Mouse (Mus musculus): ENCODE measurements at regions not wholly inside any gene's neighbourhood (a gene's known extent, or its start where the extent isn't known, plus 50 kb on each side); places are given as distances from the start of the nearest gene placed in this dataset.

GRCm38 (mm10) chr17:22795213-22795612 lies 71.7 kb downstream of the Zfp945 start:
- no peak for DNase-seq

- no peak for DNase-seq
These were observed 82.5 kb downstream of the Zfp945 start for GRCm38 (mm10) chr17:22784481-22784880.

- DNase-seq, result no peak
These were observed 121.2 kb downstream of the Zfp945 start for GRCm38 (mm10) chr17:22745736-22746135.

GRCm38 (mm10) chr17:22739581-22740178 lies 127.3 kb downstream of the Zfp945 start:
- peak; percentile 35 for DNase-seq

- no peak for DNase-seq
These were observed 127.8 kb downstream of the Zfp945 start for GRCm38 (mm10) chr17:22739173-22739572.

GRCm38 (mm10) chr17:22736360-22736759 lies 130.6 kb downstream of the Zfp945 start:
- DNase-seq, result no peak

Measured in adrenal gland, adult 8-10 months (tissue).